Mouse (Mus musculus): ENCODE measurements around the gene Mex3a.

DNA sequence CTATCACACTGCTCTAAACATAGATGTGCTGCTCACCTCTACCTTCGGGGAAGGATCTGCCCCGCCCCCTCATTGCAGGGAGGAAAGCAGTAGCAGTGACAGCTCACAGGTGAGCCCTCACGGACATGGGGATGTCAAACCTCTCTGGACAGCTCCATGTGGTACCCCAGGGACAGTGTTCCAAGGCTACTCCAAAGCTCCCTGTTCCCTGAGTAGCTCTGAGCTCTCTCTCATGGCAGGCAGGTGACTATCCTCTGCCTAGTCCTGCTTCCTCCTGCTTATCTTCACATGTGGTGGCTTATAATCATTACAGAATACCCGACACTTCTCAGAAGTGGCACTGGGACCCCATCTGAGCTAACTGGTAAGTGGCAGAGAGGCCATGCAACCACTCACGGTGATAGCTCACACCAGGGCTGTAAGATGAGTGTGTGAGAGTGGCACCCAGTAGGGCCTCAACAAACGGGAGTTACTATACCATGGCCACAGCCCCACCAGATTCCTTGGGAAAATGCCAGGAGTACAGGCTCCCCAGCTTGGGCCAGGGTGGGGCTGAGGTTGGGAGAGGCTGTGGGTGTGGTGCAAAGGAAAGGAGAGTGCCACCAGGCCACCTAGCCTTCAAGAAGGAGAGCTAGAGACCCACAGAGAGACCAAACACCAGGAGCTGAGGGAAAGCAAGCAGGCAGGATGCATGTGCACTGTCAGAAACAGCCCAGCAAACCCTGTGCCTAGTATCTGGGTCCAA, 14.7 kb downstream of the Mex3a start:
- TF ChIP-seq MAFK (IDR thresholded peaks at IDR 0.05; ENCODE audit: insufficient replicate concordance, low read length): no peak
- no peak for TF ChIP-seq JUN (IDR thresholded peaks at IDR 0.05; ENCODE audit: insufficient read depth, low read depth, low read length)
- no peak for TF ChIP-seq EP300 (IDR thresholded peaks at IDR 0.05; ENCODE audit: low read length)
- TF ChIP-seq CTCF (conservative IDR thresholded peaks at IDR 0.05 in 1 of 2, IDR thresholded peaks at IDR 0.05 in 1 of 2; ENCODE audit: low read depth in 2 of 2, low read length in 2 of 2): no peak
- TF ChIP-seq POLR2AphosphoS2 (IDR thresholded peaks at IDR 0.05; ENCODE audit: low read depth, low read length): no peak
- TF ChIP-seq BHLHE40 (IDR thresholded peaks at IDR 0.05; ENCODE audit: low read depth, low read length): no peak
- TF ChIP-seq KAT2A (IDR thresholded peaks at IDR 0.05; ENCODE audit: insufficient replicate concordance, low read length): no peak
- no peak for TF ChIP-seq ZNF384 (IDR thresholded peaks at IDR 0.05; ENCODE audit: low read depth, low read length)
- no peak for TF ChIP-seq GABPA (IDR thresholded peaks at IDR 0.05; ENCODE audit: insufficient replicate concordance, low read depth, low read length)
- TF ChIP-seq RCOR1 (conservative IDR thresholded peaks at IDR 0.05; ENCODE audit: low read depth, low read length): no peak
- no peak for TF ChIP-seq MYC (IDR thresholded peaks at IDR 0.05; ENCODE audit: low read depth, low read length)
- TF ChIP-seq ZMIZ1 (IDR thresholded peaks at IDR 0.05; ENCODE audit: low read depth, low read length): no peak
- no peak for TF ChIP-seq MAZ (IDR thresholded peaks at IDR 0.05; ENCODE audit: low read depth, low read length)
- TF ChIP-seq MXI1 (IDR thresholded peaks at IDR 0.05; ENCODE audit: low read depth, low read length): no peak

Measured in CH12.LX (cell line).